Mouse (Mus musculus): Measurements from ENCODE around the gene Fam50b.

The Fam50b gene

GRCm38 (mm10) chr13:34738699-34738973, 4.0 kb downstream of the Fam50b start:
- no peak for DNase-seq (ENCODE audit: low read depth)

GRCm38 (mm10) chr13:34739071-34739470, 4.4 kb downstream of the Fam50b start:
- DNase-seq (ENCODE audit: low read depth), result no peak

GRCm38 (mm10) chr13:34741254-34741653, 6.6 kb downstream of the Fam50b start:
- DNase-seq (ENCODE audit: low read depth), result no peak

- no peak for DNase-seq (ENCODE audit: low read depth)
These were observed 7.3 kb downstream of the Fam50b start for GRCm38 (mm10) chr13:34741813-34742568.

- no peak for DNase-seq (ENCODE audit: low read depth)
These were observed 12.2 kb downstream of the Fam50b start for GRCm38 (mm10) chr13:34746811-34747210.

- DNase-seq (ENCODE audit: low read depth), result no peak
These were observed 13.9 kb downstream of the Fam50b start for GRCm38 (mm10) chr13:34748530-34748929.

GRCm38 (mm10) chr13:34759202-34759601, 24.6 kb downstream of the Fam50b start:
- no peak for DNase-seq (ENCODE audit: low read depth)

- DNase-seq (ENCODE audit: low read depth), result no peak
These were observed 26.1 kb downstream of the Fam50b start for GRCm38 (mm10) chr13:34760518-34761287.

- DNase-seq (ENCODE audit: low read depth), result no peak
These were observed 27.5 kb downstream of the Fam50b start for GRCm38 (mm10) chr13:34762136-34762535.

GRCm38 (mm10) chr13:34762865-34763264, 28.2 kb downstream of the Fam50b start:
- no peak for DNase-seq (ENCODE audit: low read depth)

- DNase-seq (ENCODE audit: low read depth), result no peak
These were observed 30.6 kb downstream of the Fam50b start for GRCm38 (mm10) chr13:34765269-34765668.

GRCm38 (mm10) chr13:34766572-34766971, 31.9 kb downstream of the Fam50b start:
- DNase-seq (ENCODE audit: low read depth), result no peak

- DNase-seq (ENCODE audit: low read depth), result no peak
These were observed 33.1 kb downstream of the Fam50b start for GRCm38 (mm10) chr13:34767527-34768292.

- no peak for DNase-seq (ENCODE audit: low read depth)
These were observed 42.1 kb downstream of the Fam50b start for GRCm38 (mm10) chr13:34776767-34777166.

GRCm38 (mm10) chr13:34780856-34781610, 46.4 kb downstream of the Fam50b start:
- DNase-seq (ENCODE audit: low read depth), result no peak

GRCm38 (mm10) chr13:34781611-34782009, 47.0 kb downstream of the Fam50b start:
- no peak for DNase-seq (ENCODE audit: low read depth)

- DNase-seq (ENCODE audit: low read depth), result no peak
These were observed 50.2 kb downstream of the Fam50b start for GRCm38 (mm10) chr13:34784818-34785217.

GRCm38 (mm10) chr13:34786634-34787033, 52.0 kb downstream of the Fam50b start:
- DNase-seq (ENCODE audit: low read depth), result no peak

- no peak for DNase-seq (ENCODE audit: low read depth)
These were observed 52.9 kb downstream of the Fam50b start for GRCm38 (mm10) chr13:34787546-34787945.

GRCm38 (mm10) chr13:34789176-34789818, 54.6 kb downstream of the Fam50b start:
- DNase-seq (ENCODE audit: low read depth), result no peak

- DNase-seq (ENCODE audit: low read depth), result no peak
These were observed 58.4 kb downstream of the Fam50b start for GRCm38 (mm10) chr13:34793066-34793465.

- peak; percentile 53 for DNase-seq (ENCODE audit: low read depth)
These were observed 59.2 kb downstream of the Fam50b start for GRCm38 (mm10) chr13:34793816-34794215.
